Mouse (Mus musculus) C2C12 (cell line): Measurements from ENCODE around the gene Cd5l.
"Not testable (repeated sequence)": the region's sequence is repeated elsewhere in the genome, so short reads cannot be mapped to it uniquely, and the experiment has no call there.

Experiments used
- CTCF ChIP-seq: IDR thresholded peaks from one replicate; pipeline ENCODE4 v1.5.1; 2011; ENCODE audit not compliant: control insufficient read depth, insufficient read depth, insufficient read length
- MAX ChIP-seq: IDR thresholded peaks from one replicate; pipeline ENCODE4 v1.6.1; 2011; ENCODE audit warnings: mild to moderate bottlenecking, control low read depth
- MYOD1 ChIP-seq: IDR thresholded peaks from one replicate; pipeline ENCODE4 v1.6.1; 2011; ENCODE audit warnings: low read depth; ENCODE audit not compliant: control insufficient read depth, insufficient read length

- TF ChIP-seq CTCF, MYOD1, MAX: not testable (repeated sequence)
Observed at GRCm38 (mm10) chr3:87379641-87380315, 22.1 kb downstream of the Cd5l start.
